Mouse (Mus musculus): Measurements from ENCODE around the gene Fstl5. TPM values are rescaled to one million over a fixed set of nuclear protein-coding genes. Genes with fewer than 3 reads are reported as not detected.
"Not testable (repeated sequence)": the region's sequence is repeated elsewhere in the genome, so short reads cannot be mapped to it uniquely, and the experiment has no call there.

Gene Fstl5
- polyA plus RNA-seq, 2 experiments, result 0.23 to 1.1 TPM

DNA sequence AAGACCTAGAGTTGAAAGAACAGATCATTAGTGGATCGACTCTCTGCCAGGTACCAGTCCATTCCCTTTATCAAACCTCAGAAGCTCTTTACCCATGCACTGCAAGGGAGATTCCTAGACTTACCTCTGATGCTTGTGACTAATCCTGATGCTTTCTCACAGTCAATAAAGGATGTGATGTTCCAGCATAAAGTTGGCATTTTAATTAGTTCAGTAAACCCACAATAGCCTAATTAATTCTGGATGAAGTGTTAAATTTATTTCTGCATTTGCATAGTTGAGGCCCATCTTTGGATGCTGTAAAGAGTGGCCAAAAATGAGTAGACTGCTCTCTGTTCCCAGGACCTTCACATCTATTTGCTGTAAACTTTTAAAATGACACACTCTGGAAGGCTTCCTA, 394.1 kb downstream of the Fstl5 start:
- Histone ChIP-seq H3K9ac (ENCODE audit: low read depth, low read length, severe bottlenecking) (no peak overlapping the region), H3K36me3 (ENCODE audit: control insufficient read depth, insufficient read depth, low read length) (no peaks in the 10 kb centered on the region), H3K4me2 (replicated peaks; ENCODE audit: low read depth, low read length, severe bottlenecking) (no peak overlapping the region), H3K9me3 (ENCODE audit: control insufficient read depth, low read length) (no peaks in the 10 kb centered on the region), H3K4me3 (replicated peaks; ENCODE audit: low read length) (no peak overlapping the region), H3K27me3 (ENCODE audit: control insufficient read depth, insufficient read depth, low read length) (no peaks in the 10 kb centered on the region), H3K27ac (replicated peaks; ENCODE audit: low read depth, low read length) (no peak overlapping the region), H3K4me1 (ENCODE audit: control insufficient read depth, insufficient read depth, low read length) (no peaks in the 10 kb centered on the region)
- 77% methylated on average over 1 of the region's 1 CpGs for WGBS
- ATAC-seq (ENCODE audit: low FRiP score, low read depth) (no peak), DNase-seq (ENCODE audit: low spot score) (no peak)
- no peak for TF ChIP-seq POLR2A (IDR thresholded peaks at IDR 0.05; ENCODE audit: borderline replicate concordance, extremely low read depth, insufficient read depth, insufficient read length)

DNA sequence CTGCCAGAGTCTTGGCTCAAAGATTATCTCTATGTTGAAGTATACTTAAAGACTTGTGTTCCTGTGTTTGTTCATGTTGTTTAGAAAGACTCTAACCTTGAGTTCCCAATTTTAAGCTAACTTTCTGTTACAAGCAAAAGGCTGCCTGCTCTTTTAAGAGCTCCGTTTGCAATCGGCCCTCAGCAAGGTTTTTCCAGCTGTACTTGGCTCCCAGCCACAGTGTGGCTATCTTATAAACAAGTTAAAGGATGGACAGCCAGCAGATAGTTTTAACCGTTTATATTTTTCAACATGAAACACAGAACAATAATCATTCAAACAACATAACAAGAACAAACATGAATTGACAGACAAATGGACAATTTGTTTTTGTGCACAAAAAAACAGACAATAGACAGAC, 433.8 kb downstream of the Fstl5 start:
- not testable (repeated sequence) for H3K4me1 ChIP-seq (ENCODE audit: control insufficient read depth, insufficient read depth, low read length); H3K27ac ChIP-seq (replicated peaks; ENCODE audit: low read depth, low read length); H3K4me3 ChIP-seq (replicated peaks; ENCODE audit: low read length); H3K4me2 ChIP-seq (replicated peaks; ENCODE audit: low read depth, low read length, severe bottlenecking); DNase-seq (ENCODE audit: low spot score); ATAC-seq (ENCODE audit: low FRiP score, low read depth); H3K9me3 ChIP-seq (ENCODE audit: control insufficient read depth, low read length); H3K9ac ChIP-seq (ENCODE audit: low read depth, low read length, severe bottlenecking); H3K36me3 ChIP-seq (ENCODE audit: control insufficient read depth, insufficient read depth, low read length); H3K27me3 ChIP-seq (ENCODE audit: control insufficient read depth, insufficient read depth, low read length)
- 82% methylated on average over 3 of the region's 3 CpGs for WGBS

DNA sequence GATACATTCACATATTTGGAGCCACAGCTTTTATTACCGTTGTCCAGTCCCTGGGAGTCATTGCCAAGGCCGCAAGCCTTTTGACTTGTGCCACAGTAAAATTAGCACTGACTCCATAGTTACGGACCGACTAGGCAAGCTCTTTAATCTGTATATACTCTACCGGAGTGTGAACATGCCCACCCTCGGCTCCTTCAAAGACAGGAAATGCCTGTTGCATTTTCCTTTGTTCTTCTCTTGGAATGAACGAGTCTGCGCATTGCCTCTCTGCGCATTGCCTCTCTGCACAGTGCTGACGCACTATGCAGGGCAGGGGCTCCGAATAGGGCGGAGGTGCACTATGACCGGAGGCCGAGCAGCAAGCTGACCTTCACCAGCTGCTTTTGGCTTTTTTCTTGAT, 434.7 kb downstream of the Fstl5 start:
- no peak overlapping the region for H3K27ac ChIP-seq (replicated peaks; ENCODE audit: low read depth, low read length)
- TF ChIP-seq POLR2A (IDR thresholded peaks at IDR 0.05; ENCODE audit: borderline replicate concordance, extremely low read depth, insufficient read depth, insufficient read length), result no peak
- H3K4me3 ChIP-seq (replicated peaks; ENCODE audit: low read length), result no peak overlapping the region
- 88% methylated on average over 14 of the region's 14 CpGs for WGBS
- ATAC-seq (ENCODE audit: low FRiP score, low read depth) (no peak), DNase-seq (ENCODE audit: low spot score) (no peak)
- H3K27me3 ChIP-seq (ENCODE audit: control insufficient read depth, insufficient read depth, low read length), result no peaks in the 10 kb centered on the region
- H3K36me3 ChIP-seq (ENCODE audit: control insufficient read depth, insufficient read depth, low read length), result no peaks in the 10 kb centered on the region
- no peak overlapping the region for H3K9ac ChIP-seq (ENCODE audit: low read depth, low read length, severe bottlenecking)
- no peak overlapping the region for H3K4me2 ChIP-seq (replicated peaks; ENCODE audit: low read depth, low read length, severe bottlenecking)
- H3K9me3 ChIP-seq (ENCODE audit: control insufficient read depth, low read length), result 0 out of 2 replicates have a peak, but pooled peaks cover 5% of the 10 kb centered on the region
- no peaks in the 10 kb centered on the region for H3K4me1 ChIP-seq (ENCODE audit: control insufficient read depth, insufficient read depth, low read length)

DNA sequence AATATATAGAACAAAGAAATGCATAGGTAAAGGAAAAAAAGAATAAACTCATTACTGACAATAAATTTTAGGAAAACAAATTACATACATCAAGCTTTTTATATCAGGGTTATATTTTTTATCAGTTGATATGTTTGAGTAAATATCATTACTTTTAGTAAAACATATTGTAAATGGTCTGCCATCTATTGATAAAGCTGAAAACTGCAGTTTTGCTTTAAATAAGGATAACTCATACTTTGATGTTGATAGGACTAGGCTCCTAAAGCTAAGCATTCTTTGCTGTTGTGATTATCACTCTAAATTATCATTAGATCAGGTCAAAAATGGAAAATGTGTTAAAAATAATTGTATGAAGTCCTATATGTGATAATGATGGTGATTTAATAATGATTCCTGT, 493.3 kb downstream of the Fstl5 start:
- no peak overlapping the region for H3K4me3 ChIP-seq (replicated peaks; ENCODE audit: low read length)
- TF ChIP-seq POLR2A (IDR thresholded peaks at IDR 0.05; ENCODE audit: borderline replicate concordance, extremely low read depth, insufficient read depth, insufficient read length), result no peak
- no peak overlapping the region for H3K4me2 ChIP-seq (replicated peaks; ENCODE audit: low read depth, low read length, severe bottlenecking)
- H3K36me3 ChIP-seq (ENCODE audit: control insufficient read depth, insufficient read depth, low read length), result no peaks in the 10 kb centered on the region
- no peaks in the 10 kb centered on the region for H3K9me3 ChIP-seq (ENCODE audit: control insufficient read depth, low read length)
- no peaks in the 10 kb centered on the region for H3K27me3 ChIP-seq (ENCODE audit: control insufficient read depth, insufficient read depth, low read length)
- H3K27ac ChIP-seq (replicated peaks; ENCODE audit: low read depth, low read length), result no peak overlapping the region
- H3K4me1 ChIP-seq (ENCODE audit: control insufficient read depth, insufficient read depth, low read length), result no peaks in the 10 kb centered on the region
- DNase-seq (ENCODE audit: low spot score) (no peak), ATAC-seq (ENCODE audit: low FRiP score, low read depth) (no peak)
- no peak overlapping the region for H3K9ac ChIP-seq (ENCODE audit: low read depth, low read length, severe bottlenecking)

DNA sequence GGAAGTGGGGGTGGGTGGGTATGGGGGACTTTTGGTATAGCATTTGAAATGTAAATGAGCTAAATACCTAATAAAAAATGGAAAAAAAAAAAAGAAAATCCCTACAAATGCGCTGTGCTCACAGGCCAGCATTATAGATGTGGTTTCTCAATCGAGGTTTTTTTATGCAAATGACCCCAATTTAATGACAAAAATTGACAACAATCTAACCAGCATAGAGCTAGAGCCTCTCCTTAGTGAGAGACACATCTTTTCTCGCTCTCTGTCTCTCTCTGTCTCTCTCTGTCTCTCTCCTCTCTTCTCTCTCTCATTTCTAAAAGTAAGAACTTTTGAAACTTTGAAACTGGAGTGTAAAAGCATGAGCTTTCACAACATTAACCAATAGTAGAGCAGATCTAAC, 498.4 kb downstream of the Fstl5 start:
- 70% methylated on average over 3 of the region's 3 CpGs for WGBS
- no peak for TF ChIP-seq POLR2A (IDR thresholded peaks at IDR 0.05; ENCODE audit: borderline replicate concordance, extremely low read depth, insufficient read depth, insufficient read length)
- H3K9me3 ChIP-seq (ENCODE audit: control insufficient read depth, low read length), result no peaks in the 10 kb centered on the region
- H3K4me2 ChIP-seq (replicated peaks; ENCODE audit: low read depth, low read length, severe bottlenecking), result no peak overlapping the region
- H3K27ac ChIP-seq (replicated peaks; ENCODE audit: low read depth, low read length), result no peak overlapping the region
- no peaks in the 10 kb centered on the region for H3K27me3 ChIP-seq (ENCODE audit: control insufficient read depth, insufficient read depth, low read length)
- DNase-seq (ENCODE audit: low spot score) (no peak), ATAC-seq (ENCODE audit: low FRiP score, low read depth) (no peak)
- no peaks in the 10 kb centered on the region for H3K4me1 ChIP-seq (ENCODE audit: control insufficient read depth, insufficient read depth, low read length)
- H3K4me3 ChIP-seq (replicated peaks; ENCODE audit: low read length), result no peak overlapping the region
- no peak overlapping the region for H3K9ac ChIP-seq (ENCODE audit: low read depth, low read length, severe bottlenecking)
- H3K36me3 ChIP-seq (ENCODE audit: control insufficient read depth, insufficient read depth, low read length), result no peaks in the 10 kb centered on the region

DNA sequence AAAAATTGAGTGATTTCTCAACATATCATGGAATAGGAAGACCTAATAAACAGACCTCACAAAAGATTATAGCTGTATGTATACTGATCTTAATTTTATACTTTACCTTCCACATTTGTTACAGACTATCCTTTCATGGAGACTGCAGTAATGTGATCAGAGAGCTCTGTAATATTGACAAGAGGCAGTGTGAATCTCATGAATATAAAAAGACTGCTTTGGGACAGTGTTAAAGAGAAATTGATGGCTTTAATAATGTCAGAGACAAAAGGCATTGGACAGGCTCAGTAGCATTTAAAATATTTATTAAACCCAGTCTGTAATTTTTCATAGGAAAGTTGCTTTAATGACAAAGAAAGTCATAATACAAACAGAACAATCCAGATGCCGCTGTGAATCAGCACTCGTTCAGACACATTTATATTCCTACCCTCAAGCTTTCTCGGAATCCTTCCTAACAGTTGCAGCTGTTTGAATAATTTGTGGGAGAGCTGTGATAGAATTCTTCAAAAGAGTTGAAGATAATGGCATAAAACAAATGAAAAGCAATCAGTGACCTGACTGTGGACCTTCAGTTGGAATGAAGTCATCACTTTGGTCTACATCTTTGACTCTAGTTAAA, 499.0 kb downstream of the Fstl5 start:
- WGBS, result 69% methylated on average over 3 of the region's 3 CpGs
- Histone ChIP-seq H3K4me3 (replicated peaks; ENCODE audit: low read length) (no peak overlapping the region), H3K4me2 (replicated peaks; ENCODE audit: low read depth, low read length, severe bottlenecking) (no peak overlapping the region), H3K9ac (ENCODE audit: low read depth, low read length, severe bottlenecking) (no peak overlapping the region), H3K36me3 (ENCODE audit: control insufficient read depth, insufficient read depth, low read length) (no peaks in the 10 kb centered on the region), H3K4me1 (ENCODE audit: control insufficient read depth, insufficient read depth, low read length) (no peaks in the 10 kb centered on the region), H3K27me3 (ENCODE audit: control insufficient read depth, insufficient read depth, low read length) (no peaks in the 10 kb centered on the region), H3K9me3 (ENCODE audit: control insufficient read depth, low read length) (no peaks in the 10 kb centered on the region), H3K27ac (replicated peaks; ENCODE audit: low read depth, low read length) (no peak overlapping the region)
- ATAC-seq (ENCODE audit: low FRiP score, low read depth) (no peak), DNase-seq (ENCODE audit: low spot score) (no peak)
- TF ChIP-seq POLR2A (IDR thresholded peaks at IDR 0.05; ENCODE audit: borderline replicate concordance, extremely low read depth, insufficient read depth, insufficient read length), result no peak
